Mouse (Mus musculus): ENCODE measurements at regions not wholly inside any gene's neighbourhood (a gene's known extent, or its start where the extent isn't known, plus 50 kb on each side); places are given as distances from the start of the nearest gene placed in this dataset.

DNA sequence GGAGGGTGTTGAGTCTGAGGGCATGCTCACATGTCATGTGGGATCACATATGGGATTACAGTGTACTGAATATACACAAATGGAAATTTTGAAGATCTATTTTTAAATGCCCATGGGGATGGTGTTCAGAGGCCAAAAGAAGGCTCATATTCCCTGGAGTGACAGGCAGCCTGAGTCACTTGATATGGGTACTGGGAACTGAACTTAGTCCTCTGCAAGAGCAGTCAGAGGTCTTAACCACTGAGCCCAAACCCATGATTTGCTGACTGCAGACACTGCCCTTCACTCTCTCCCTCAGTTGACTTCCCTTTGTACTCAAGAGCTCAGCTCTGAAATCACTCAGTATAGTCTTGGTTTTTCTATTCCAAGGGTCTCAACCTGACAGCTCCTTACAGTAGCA is 432.3 kb downstream of the Cdh26 start:
- Histone ChIP-seq H3K4me2 (replicated peaks) (no peak overlapping the region), H3K36me3 (no peaks in the 10 kb centered on the region), H3K9ac (no peak overlapping the region), H3K4me1 (replicated peaks) (no peaks in the 10 kb centered on the region), H3K9me3 (no peaks in the 10 kb centered on the region), H3K4me3 (replicated peaks) (no peak overlapping the region), H3K27ac (no peak overlapping the region), H3K27me3 (replicated peaks) (no peaks in the 10 kb centered on the region; the same call in 1 of the 2 replicates)
- no peak for ATAC-seq

DNA sequence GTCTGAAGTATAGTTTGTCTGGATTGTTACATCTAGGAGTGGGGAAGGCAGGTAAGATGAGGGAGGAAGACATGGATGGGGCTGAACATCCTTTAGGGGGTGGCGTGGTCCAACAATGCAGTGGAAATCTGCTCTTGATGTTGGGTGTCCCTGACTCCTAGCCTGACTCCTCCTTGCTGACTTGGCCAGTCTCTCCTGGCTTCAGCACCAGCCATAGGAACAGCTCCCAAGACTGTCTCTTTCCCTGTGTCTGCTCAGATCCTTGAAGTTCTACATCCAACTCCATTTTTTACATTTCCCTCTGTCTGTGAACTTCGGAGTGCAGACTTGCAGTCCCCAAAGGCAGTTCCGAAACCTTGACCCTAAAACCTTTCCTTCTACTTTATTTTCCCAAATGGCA is 436.8 kb downstream of the Cdh26 start:
- Histone ChIP-seq H3K27ac (no peak overlapping the region), H3K4me2 (replicated peaks) (no peak overlapping the region), H3K4me3 (replicated peaks) (no peak overlapping the region), H3K4me1 (replicated peaks) (no peaks in the 10 kb centered on the region), H3K9me3 (no peaks in the 10 kb centered on the region), H3K36me3 (no peaks in the 10 kb centered on the region), H3K9ac (no peak overlapping the region), H3K27me3 (replicated peaks) (no peaks in the 10 kb centered on the region; the same call in 1 of the 2 replicates)
- 55% methylated on average over 3 of the region's 3 CpGs for WGBS
- ATAC-seq: no peak

DNA sequence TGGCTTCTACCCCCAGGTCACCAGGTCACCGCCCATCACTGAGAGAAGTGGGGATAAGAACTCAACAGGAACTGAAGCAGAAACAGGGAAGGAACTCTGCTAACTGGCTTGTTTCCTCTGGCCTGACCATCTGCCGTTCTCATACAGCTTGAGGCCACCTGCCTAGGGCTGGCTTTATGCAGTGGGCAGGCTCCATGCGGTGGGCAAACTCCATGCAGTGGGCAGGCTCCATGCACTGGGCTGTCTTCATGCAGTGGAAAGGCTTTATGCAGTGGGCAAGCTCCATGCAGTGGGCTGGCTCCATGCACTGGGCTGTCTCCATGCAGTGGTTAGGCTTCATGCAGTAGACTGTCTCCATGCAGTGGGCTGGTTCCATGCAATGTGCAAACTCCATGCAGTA is 438.8 kb downstream of the Cdh26 start:
- Histone ChIP-seq H3K36me3 (no peaks in the 10 kb centered on the region), H3K9me3 (no peaks in the 10 kb centered on the region), H3K4me2 (replicated peaks) (no peak overlapping the region), H3K27me3 (replicated peaks) (no peaks in the 10 kb centered on the region; the same call in 1 of the 2 replicates), H3K9ac (no peak overlapping the region), H3K4me3 (replicated peaks) (no peak overlapping the region), H3K4me1 (replicated peaks) (no peaks in the 10 kb centered on the region), H3K27ac (no peak overlapping the region)
- 76% methylated on average over 3 of the region's 3 CpGs for WGBS
- ATAC-seq: no peak

DNA sequence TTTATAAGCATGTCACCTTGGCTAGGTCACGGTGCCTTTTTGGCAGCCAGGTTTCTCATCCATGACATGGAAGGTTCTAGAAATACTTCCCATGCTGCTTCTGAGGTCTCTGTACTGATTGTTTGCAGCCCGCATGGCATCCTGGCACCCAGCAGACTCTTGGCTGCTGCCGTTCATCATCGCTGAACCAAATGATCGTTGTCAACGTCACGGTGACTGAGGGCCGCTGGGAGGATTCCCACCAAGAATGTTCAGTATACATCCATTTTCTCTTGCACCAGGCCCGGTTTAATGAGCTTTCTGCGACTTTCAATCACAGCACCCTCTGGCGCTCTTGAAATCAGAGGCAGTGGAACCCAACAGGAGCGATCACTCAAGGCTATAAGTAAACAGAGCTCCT is 448.1 kb downstream of the Cdh26 start:
- Histone ChIP-seq H3K4me2 (replicated peaks) (no peak overlapping the region), H3K36me3 (no peaks in the 10 kb centered on the region), H3K4me3 (replicated peaks) (no peak overlapping the region), H3K27ac (no peak overlapping the region), H3K9me3 (no peaks in the 10 kb centered on the region), H3K9ac (no peak overlapping the region), H3K4me1 (replicated peaks) (no peaks in the 10 kb centered on the region), H3K27me3 (replicated peaks) (no peaks in the 10 kb centered on the region)
- no peak for ATAC-seq
- 89% methylated on average over 12 of the region's 12 CpGs for WGBS

DNA sequence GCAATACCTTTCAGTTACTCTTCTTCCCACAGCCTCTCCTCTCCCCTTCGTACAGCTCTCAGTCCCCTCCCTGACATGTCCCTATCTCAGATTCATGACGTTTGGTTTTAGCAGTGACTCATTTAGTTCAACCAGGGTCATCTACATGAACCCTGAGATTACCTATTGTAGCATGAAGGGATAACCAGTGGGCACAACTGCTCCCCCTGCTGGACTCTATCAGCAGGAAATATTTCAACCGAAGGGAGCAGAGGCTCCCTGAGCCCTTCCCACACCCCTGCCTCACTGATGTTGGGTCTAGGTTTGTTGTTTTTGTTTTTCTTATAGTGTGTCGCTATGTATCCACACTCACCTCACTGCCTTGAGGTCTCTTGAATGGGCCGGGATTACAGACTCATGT is 455.4 kb downstream of the Cdh26 start:
- Histone ChIP-seq H3K9ac (no peak overlapping the region), H3K9me3 (no peaks in the 10 kb centered on the region), H3K27ac (no peak overlapping the region), H3K36me3 (no peaks in the 10 kb centered on the region), H3K4me3 (replicated peaks) (no peak overlapping the region), H3K4me1 (replicated peaks) (no peaks in the 10 kb centered on the region), H3K4me2 (replicated peaks) (no peak overlapping the region), H3K27me3 (replicated peaks) (no peaks in the 10 kb centered on the region)
- 47% methylated on average over 5 of the region's 5 CpGs for WGBS
- ATAC-seq: no peak

DNA sequence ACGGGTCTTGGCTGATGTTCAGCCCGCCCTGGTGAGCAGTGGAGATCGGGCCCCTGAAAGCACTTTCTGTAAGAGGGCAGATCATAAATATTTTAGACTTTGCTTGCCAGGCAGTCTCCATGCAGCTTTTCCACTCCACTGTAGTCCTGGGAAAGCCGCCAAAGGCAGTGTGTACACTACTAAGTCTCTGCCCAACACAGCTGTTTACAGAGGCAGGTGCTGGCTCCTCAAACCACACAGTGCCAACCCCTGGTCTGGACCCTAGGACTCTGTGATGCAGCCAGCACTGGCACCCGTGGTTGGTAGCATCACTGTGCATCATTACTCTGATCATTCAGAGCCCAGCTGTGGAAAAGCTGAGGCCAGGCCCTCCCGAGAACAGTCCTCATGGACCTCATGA is 458.4 kb downstream of the Cdh26 start:
- Histone ChIP-seq H3K9ac (no peak overlapping the region), H3K9me3 (no peaks in the 10 kb centered on the region), H3K36me3 (no peaks in the 10 kb centered on the region), H3K4me2 (replicated peaks) (no peak overlapping the region), H3K4me3 (replicated peaks) (no peak overlapping the region), H3K27ac (no peak overlapping the region), H3K27me3 (replicated peaks) (no peaks in the 10 kb centered on the region), H3K4me1 (replicated peaks) (no peaks in the 10 kb centered on the region)
- ATAC-seq: peak; percentile 43; the same call in 1 of the 2 replicates
- WGBS: 45% methylated on average over 6 of the region's 6 CpGs

DNA sequence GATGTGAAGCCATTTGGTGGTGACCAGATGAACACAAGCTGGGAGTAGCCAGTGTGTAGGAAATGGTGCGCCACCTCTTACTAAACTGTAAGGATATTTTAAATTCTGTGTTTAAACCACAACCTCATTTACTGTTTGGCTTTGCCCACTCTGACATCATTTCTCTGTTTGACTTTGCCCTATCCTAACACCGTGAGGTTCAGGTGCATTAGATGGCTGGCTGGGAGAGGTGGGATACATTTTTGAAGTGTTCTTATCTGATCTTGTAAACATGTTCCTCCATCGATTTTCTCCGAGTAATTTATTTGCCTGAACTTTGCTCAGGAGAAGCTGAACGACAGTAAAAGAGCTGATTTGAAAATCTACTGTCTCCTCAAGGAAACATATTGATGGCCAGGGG is 472.1 kb downstream of the Cdh26 start:
- Histone ChIP-seq H3K27ac (no peak overlapping the region), H3K36me3 (no peaks in the 10 kb centered on the region), H3K4me2 (replicated peaks) (no peak overlapping the region), H3K4me1 (replicated peaks) (no peaks in the 10 kb centered on the region), H3K4me3 (replicated peaks) (no peak overlapping the region), H3K9me3 (no peaks in the 10 kb centered on the region), H3K27me3 (replicated peaks) (no peaks in the 10 kb centered on the region), H3K9ac (no peak overlapping the region)
- ATAC-seq: peak; percentile 51; the same call in 1 of the 2 replicates
- WGBS: 41% methylated on average over 5 of the region's 5 CpGs

DNA sequence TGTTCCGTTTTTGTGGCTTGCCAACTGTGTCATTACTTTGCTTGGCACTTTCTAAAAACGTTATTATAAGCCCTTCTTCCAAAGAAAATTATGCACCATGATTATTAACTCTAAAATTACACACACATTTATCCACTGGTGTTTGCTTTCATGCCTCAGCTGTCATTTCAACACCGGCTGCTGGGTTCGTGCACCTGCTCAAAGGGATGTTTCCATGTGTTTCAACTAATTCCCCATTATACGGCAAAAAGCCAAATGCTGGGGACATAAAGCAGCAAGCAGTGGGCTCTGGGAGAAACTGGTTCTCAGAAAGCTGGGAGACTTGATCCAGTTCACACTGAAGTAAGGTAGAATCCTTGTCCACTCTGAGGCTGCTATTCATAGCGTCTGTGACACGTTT is 479.0 kb downstream of the Cdh26 start:
- H3K4me3 ChIP-seq (replicated peaks): no peak overlapping the region
- no peak overlapping the region for H3K4me2 ChIP-seq (replicated peaks)
- H3K27ac ChIP-seq: no peak overlapping the region
- H3K4me1 ChIP-seq (replicated peaks): no peaks in the 10 kb centered on the region
- no peaks in the 10 kb centered on the region for H3K9me3 ChIP-seq
- 80% methylated on average over 7 of the region's 7 CpGs for WGBS
- no peaks in the 10 kb centered on the region for H3K36me3 ChIP-seq
- ATAC-seq: no peak
- no peaks in the 10 kb centered on the region for H3K27me3 ChIP-seq (replicated peaks)
- no peak overlapping the region for H3K9ac ChIP-seq

DNA sequence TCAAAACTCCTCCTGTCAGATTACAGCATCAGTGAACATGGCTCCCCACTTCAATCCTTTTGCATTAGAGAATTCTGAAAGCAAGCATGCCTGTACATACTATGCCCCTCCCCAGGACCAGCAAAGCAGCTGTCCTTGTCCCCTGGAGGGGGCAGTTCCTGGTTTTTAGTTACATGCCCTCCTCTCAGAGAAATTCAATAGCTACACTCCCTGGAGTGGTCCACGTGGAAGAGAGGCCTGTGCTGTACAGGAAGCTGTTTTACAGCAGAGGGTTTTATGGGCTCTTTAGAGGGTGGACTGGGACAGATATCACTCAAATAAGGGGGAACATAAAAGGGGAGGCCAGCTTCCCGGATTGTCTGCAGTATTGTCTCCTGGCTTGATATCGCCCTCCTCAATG is 481.3 kb downstream of the Cdh26 start:
- Histone ChIP-seq H3K9ac (no peak overlapping the region), H3K27me3 (replicated peaks) (no peaks in the 10 kb centered on the region), H3K4me2 (replicated peaks) (no peak overlapping the region), H3K36me3 (no peaks in the 10 kb centered on the region), H3K27ac (no peak overlapping the region), H3K9me3 (no peaks in the 10 kb centered on the region), H3K4me3 (replicated peaks) (no peak overlapping the region), H3K4me1 (replicated peaks) (no peaks in the 10 kb centered on the region)
- WGBS: 52% methylated on average over 3 of the region's 3 CpGs
- no peak for ATAC-seq

DNA sequence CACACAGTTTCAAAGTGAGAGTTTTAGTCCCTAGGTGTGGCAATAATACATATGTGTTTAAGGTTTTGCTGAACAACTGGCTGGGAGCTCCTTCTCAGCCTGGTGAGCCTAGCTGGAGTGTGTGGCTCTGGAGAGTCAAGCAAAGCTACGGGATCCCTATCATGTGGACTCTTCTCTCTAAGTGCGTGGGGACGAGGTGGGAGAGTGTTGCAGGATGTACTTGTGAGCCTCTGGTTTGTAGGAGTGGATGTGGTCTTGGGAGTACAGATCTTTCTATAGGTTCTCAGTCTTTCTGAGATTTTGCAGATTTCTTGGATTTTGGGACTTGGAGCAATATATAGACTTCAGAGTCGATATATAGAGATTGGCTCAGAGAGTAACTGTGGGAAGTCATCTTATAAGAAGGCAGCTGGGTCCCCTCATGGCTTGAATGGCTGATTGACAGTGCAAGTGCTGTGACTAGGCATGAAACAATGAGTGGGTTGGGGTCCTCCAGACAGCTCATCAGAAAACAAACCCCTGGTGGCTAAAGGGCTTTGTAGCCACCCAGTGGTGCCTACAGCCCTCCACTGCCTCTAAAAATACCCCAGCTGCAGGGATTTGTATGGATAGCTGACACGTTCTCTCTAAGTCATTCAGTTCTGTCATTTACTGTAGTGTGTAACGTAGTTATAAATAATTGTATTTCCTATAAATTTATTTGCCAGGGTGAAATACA is 486.1 kb downstream of the Cdh26 start:
- Histone ChIP-seq H3K9ac (no peak overlapping the region), H3K4me1 (replicated peaks) (no peaks in the 10 kb centered on the region), H3K36me3 (no peaks in the 10 kb centered on the region), H3K4me3 (replicated peaks) (no peak overlapping the region), H3K27me3 (replicated peaks) (no peaks in the 10 kb centered on the region), H3K4me2 (replicated peaks) (no peak overlapping the region), H3K27ac (no peak overlapping the region), H3K9me3 (no peaks in the 10 kb centered on the region)
- WGBS: 79% methylated on average over 6 of the region's 6 CpGs
- ATAC-seq: no peak

DNA sequence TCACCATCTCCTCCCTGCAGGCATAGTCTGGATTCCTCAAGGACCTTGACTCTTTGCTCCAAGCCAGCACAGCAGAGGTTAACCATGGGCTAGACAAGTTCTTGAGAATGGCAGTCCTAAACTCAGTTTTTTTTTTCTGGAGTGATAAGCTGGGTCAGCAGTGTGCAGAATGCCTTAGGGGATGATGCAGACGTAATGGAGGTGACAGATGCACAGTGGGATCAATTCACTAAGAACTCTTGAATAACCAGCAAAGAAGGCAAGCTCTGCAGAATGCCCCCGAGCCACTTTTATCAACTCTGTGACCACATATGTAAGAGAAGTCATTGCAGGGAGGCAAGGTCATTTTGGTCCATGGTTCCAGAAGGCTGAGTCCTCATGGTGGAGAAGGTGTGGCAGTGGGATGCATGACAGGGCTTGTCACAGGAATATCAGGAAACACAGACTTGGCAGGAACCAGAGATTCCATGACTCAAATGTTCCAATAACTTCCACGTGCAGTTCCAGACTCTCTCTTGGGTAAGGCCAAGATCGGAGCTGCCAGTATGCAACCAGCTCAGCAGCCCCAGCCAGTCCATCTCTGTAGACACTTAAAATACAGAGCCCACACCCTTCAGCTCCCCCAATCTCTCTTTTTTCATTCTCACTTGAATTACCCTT is 494.3 kb downstream of the Cdh26 start:
- Histone ChIP-seq H3K4me2 (replicated peaks) (no peak overlapping the region), H3K36me3 (no peaks in the 10 kb centered on the region), H3K9ac (no peak overlapping the region), H3K27me3 (replicated peaks) (no peaks in the 10 kb centered on the region), H3K27ac (no peak overlapping the region), H3K4me1 (replicated peaks) (no peaks in the 10 kb centered on the region), H3K9me3 (no peaks in the 10 kb centered on the region), H3K4me3 (replicated peaks) (no peak overlapping the region)
- WGBS: 81% methylated on average over 4 of the region's 4 CpGs
- ATAC-seq: no peak

DNA sequence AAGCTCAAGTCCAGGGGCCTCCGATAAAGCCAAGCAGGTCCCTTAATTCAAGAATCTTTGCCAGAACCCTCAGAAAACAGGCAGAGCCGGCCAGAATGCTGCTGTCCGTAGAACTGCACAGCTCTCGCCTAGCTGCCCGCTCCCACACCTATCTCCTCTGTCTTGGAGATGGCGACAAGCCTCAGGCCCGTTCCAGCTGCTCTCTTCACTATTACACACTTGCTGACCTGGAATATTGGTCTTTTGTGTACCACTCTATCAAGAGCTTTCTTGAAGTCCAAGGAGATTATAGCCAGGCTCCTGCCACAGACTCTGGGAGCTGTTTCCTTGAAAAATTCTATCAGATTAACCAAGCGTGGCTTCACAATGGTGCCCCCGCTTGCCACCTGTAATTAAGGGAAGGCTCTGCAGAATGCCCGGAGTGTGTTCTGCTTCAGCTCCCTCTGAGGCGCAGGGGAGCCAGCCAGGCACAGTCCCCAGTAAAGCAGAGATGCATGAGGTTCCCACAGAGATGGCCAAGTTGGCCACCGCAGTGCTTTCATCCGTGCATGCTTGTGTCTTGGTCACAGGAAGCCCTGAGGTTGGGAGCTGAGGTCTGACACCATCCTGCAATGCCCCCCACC is 496.8 kb downstream of the Cdh26 start:
- Histone ChIP-seq H3K9me3 (no peaks in the 10 kb centered on the region), H3K4me3 (replicated peaks) (no peak overlapping the region), H3K27me3 (replicated peaks) (no peaks in the 10 kb centered on the region), H3K9ac (no peak overlapping the region), H3K27ac (no peak overlapping the region), H3K36me3 (no peaks in the 10 kb centered on the region), H3K4me1 (replicated peaks) (no peaks in the 10 kb centered on the region), H3K4me2 (replicated peaks) (no peak overlapping the region)
- WGBS: 78% methylated on average over 13 of the region's 13 CpGs
- ATAC-seq: no peak

DNA sequence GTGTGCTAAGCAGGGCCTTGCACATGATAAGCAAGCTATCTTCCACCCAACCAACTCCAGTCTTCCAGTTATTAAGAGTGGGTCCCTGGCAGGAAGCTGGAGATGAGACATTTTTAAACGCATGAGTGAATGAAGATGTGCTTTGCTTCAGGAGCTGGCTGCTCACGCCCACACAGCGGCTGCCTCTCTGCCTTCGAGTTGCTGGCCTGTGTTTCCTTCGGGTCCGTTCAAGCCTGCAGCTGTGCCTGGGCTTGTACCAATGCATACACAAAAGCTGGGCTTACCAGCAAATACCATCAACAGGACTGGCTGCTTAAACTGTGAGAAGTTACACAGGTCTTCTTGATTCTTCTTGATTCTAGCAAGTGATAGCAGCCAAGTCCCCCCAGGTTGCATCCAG is 498.7 kb downstream of the Cdh26 start:
- Histone ChIP-seq H3K36me3 (no peaks in the 10 kb centered on the region), H3K27ac (no peak overlapping the region), H3K9ac (no peak overlapping the region), H3K4me3 (replicated peaks) (no peak overlapping the region), H3K4me1 (replicated peaks) (no peaks in the 10 kb centered on the region), H3K4me2 (replicated peaks) (no peak overlapping the region), H3K9me3 (no peaks in the 10 kb centered on the region), H3K27me3 (replicated peaks) (no peaks in the 10 kb centered on the region)
- no peak for ATAC-seq
- 69% methylated on average over 6 of the region's 6 CpGs for WGBS
